Mouse (Mus musculus) monocyte, adult 5-6 weeks (primary cell): ENCODE results near the gene Nfrkb. TPM values are rescaled to one million over a fixed set of nuclear protein-coding genes. Genes with fewer than 3 reads are reported as not detected.

Experiments
- ATAC-seq: fragments of 153-309, 156-312 bp; replicated peaks from 2 replicates; pipeline ENCODE4 v1.8.0; 2017; ENCODE audit warnings: mild to moderate bottlenecking; ENCODE audit not compliant: low TSS enrichment, insufficient number of reproducible peaks, severe bottlenecking, poor library complexity, low FRiP score
- total RNA-seq: library from RNA; stranded (forward); fragments of 200-1000, 200-491, 200-594 nt; gene quantifications from 3 replicates; pipeline ENCODE4 v1.2.3, GENCODE M21; 2017

Nfrkb gene
- total RNA-seq, 1 experiment from 2014 or later: 40.6 TPM

DNA sequence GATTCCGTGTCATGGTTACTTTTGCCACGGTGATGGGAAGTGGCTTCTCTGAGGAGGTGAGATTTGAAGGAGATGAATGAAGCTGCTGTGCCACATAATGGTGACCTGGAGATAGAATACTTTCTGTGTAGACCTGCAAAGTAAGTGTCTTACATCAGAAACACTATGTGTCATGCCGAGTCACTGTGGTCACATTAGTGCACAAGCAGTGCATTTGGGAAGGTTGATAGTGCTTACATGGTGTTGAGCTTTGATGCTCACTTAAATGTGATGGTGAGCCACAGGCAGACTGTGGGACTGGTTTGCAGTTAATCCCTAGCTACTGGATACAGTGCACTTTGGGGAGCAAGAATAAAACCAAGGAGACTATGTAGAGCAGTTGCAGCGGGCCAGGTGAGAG is 26.2 kb downstream of the Nfrkb start:
- no peak for ATAC-seq

- ATAC-seq: no peak
Measured at GRCm38 (mm10) chr9:31418821-31419220, 32.8 kb downstream of the Nfrkb start.

DNA sequence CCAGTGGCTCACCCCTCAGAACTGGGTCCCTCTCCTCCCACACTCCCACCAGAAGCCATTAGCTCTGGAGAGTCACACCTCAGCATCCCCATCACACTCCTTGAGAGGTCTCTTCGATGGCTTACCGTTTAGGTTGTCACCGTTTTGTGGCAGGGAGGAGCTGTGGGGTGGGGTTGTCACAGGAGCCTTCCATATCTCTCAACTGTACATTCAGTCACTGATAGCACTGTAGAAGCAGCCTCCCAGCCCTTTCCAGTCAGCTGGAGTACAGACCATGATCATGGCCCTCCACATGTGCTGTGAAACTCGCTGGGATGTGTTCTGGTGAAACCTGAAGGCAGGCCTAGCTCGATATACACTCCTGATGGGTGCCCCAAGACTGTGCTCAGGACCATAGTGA is 36.2 kb downstream of the Nfrkb start:
- ATAC-seq: no peak

GRCm38 (mm10) chr9:31428971-31429370 is 43.0 kb downstream of the Nfrkb start:
- no peak for ATAC-seq

GRCm38 (mm10) chr9:31430011-31430410 is 44.0 kb downstream of the Nfrkb start:
- ATAC-seq: no peak

DNA sequence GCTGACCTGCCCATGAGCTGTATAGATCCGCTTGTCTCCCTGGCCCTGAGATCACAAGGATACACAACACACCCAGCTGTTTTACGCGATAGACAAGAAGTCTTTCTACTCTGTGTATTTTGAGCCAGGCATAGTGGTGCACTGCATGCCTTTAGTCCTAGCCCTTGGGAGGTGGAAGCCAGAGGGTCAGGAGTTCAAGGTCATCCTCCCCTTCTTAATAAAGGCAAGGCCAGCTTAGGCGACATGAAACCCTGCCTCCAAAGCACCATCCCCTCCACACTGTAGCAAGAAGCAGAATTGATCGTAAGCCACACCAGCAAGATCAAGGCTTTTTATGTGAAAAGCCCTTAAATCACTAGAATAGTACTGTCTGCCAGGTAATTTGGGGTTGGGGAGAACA is 45.8 kb downstream of the Nfrkb start:
- ATAC-seq: no peak

- ATAC-seq: no peak
Measured at GRCm38 (mm10) chr9:31432336-31432975, 46.5 kb downstream of the Nfrkb start.

DNA sequence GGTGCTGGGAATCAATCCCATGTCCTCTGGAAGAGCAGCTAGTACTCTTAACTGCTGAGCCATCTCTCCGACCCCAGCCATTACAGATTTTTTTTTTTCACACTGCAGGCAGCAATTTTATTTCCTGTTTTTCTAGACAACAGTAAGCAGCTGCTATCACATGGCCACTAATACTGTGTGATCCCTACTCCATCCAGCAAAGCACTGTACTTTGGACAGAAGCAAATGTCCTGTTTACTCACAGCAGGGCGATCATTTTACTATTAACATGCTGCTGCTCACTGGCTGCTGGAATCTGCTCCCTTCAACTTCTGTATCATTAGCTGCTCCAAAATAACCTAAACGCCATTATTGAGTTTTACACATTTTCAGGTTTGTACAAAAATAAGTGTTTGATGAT is 47.4 kb downstream of the Nfrkb start:
- no peak for ATAC-seq

- ATAC-seq: no peak
Measured at GRCm38 (mm10) chr9:31435415-31435814, 49.4 kb downstream of the Nfrkb start.

DNA sequence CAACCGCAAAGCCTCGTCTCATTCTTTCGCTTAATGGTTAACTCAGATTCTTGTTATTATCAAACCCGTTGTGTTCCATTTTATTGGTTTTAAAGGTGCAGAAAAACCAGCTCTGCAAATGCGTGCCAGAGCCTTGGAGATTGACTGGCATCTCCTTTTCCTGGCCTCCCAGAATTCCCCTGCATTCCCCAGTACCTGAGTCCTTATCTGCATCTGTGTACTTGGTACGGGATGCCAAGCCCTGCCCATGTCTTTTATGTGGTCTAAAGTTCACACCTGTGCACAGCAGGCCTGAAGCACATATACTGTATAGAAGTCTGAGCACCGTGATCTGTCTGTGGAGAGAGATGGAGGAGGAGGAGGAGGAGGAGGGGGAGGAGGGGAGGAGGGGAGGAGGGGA is 51.9 kb downstream of the Nfrkb start:
- ATAC-seq: no peak

DNA sequence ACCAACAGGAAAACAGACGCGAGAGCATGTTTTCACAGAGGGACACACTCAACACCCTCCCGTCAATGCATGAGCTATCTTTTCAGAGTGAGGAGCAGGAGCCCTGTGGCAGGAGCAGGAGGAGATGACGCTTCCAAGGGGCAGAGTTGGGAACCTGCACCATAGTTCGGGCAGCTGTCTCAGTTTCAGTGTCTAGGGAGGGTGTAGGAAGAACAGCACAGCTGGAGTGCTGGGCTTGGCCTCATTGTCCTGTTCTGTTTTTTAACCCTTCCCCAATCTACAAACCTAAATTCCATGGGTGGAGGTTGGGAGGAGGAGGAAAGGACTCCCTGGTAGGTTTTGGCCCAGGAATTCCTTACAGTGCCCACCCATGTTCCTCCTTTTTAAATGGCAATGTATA is 52.8 kb downstream of the Nfrkb start:
- ATAC-seq: no peak

DNA sequence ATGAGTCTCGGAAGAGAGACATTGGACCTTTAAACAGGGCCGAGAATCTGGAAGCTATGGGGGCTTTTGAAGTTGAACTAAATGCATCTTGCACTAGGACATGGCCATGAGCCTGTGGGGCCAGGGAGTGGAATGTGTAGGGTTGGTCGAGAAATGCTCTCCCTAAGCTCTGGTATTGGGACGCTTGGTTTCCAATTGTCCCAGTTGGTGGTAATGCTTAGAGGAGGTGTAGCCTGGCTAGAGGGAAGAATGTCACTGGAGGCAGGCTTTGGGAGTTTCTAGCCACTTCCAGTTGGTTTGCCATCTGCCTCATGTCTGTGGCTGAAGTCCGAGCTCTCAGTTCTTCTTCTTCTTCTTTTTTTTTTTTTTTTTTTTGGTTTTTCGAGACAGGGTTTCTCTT is 53.3 kb downstream of the Nfrkb start:
- ATAC-seq: no peak

DNA sequence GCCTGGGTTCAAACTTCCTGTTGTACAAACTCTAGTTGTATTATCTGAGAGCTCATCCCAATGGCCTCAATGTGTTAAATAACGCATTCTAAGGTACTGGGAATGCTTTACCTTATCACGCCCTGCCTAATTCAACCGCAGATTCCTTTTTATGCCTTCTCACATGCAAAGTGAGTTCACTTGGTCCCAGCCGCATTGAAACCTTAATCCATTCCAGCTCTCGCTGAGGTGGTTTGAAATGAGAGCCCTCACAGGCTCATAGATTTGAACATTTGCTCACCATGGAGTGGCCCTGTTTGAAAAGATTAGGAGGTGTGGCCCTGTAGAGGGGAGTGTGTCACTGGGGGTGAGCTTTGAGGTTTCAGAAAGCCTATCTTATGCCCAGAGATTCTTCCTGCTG is 54.4 kb downstream of the Nfrkb start:
- no peak for ATAC-seq

DNA sequence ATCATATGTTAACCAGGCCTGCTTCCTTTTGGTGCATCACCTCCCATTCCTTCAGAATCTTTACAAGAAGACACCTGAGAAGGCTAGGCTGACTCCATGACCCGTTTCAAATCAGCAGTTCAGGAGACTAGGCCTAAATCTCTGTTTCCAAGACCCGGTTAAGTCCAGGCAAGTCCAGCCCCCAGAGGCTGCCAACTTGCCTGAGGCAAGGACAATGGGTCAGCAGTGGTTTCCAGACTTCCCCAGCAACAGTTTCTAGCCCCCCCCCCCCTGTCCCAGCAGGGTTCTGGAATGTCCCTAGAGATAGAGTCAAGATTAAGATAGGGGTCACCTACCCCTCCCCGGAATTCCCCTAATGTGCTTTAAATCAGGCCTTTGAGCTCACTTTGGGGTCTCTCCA is 55.5 kb downstream of the Nfrkb start:
- ATAC-seq: no peak

GRCm38 (mm10) chr9:31444236-31444635 is 58.2 kb downstream of the Nfrkb start:
- ATAC-seq: no peak

DNA sequence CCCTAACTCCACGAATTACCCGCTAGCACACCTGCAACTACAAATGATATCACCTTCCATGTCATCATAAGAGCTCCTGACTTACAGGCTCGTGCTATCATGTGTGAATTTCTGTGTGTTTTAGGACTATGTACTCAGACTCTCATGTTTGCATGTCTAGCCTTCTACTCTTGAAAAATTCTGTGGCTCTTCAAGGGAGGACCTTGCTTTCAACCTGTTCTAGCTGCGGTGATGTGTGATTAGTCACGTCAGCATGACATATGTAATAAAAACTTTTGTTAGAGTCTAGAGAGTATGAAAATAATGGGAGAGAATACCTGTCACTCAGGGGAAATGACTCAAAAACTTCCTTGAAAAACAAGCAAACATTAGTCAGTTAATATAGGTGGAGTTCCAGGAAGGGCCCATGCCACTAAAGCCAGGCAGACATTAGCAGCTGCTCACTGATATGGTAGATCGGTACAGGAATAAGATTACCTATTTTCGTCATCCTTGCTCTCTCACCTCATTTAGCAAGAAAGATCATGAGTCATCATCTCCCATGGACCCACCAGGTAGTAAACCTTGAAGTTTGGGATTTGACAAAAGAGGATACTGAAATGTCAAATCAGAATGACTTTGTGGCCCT is 63.3 kb downstream of the Nfrkb start:
- no peak for ATAC-seq

GRCm38 (mm10) chr9:31452166-31452565 is 66.2 kb downstream of the Nfrkb start:
- no peak for ATAC-seq

GRCm38 (mm10) chr9:31454356-31454755 is 68.4 kb downstream of the Nfrkb start:
- no peak for ATAC-seq

DNA sequence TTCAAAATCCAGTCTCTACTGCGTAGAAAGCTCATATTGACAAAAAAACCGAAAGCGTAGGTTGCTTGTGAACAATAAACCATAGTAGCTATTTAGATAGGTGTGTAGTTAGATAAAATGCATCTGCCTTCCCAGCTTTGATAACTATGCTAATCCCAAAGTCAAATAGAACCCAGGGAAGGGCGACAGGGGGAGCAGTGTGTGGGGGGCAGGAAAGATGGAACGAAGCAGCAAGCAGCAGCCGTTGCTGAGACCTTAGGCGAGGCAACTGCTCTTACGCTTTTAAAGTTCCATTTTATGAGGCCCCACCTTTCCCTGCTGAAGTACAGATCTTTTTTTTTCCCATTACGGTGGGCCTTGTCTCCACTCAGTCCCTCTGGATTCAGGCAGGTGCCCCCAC is 77.2 kb downstream of the Nfrkb start:
- no peak for ATAC-seq

- ATAC-seq: no peak
Measured at GRCm38 (mm10) chr9:31463692-31464474, 77.9 kb downstream of the Nfrkb start, which contains the start of gene Tmem45b. Gene Tmem45b (minus strand): TSS chr9:31464462.
